14 mouse cellular contexts compared by ENCODE assay signal in genomic region chr16:74526521-74526920, GRCm38 (mm10).
DNase-seq lines count a peak whose midpoint lies in the region; ATAC-seq lines count a peak whose summit lies in the region.
"Had no signal": no experiment of that assay in that cellular context is flagged by ENCODE, and none has a peak within 500 bp of the region (broad histone marks: within the 10 kb centered on the region; RNA-seq: fewer than 3 reads in every experiment).

No protein-coding gene starts in this region.

- intact Hi-C loops in gastrocnemius, postnatal 14 days (cut with DNase I; ENCODE audit: low total_unique reads), result no loop called here

- ATAC-seq in monocyte, adult 5-6 weeks (replicated peaks; ENCODE audit: insufficient number of reproducible peaks, low FRiP score, low TSS enrichment, poor library complexity, severe bottlenecking), result no peak
- ATAC-seq: forebrain, postnatal 0 days; liver, embryonic 12.5 days had no signal

- peak; percentile 24 for DNase-seq in embryo, embryonic 11 days
- DNase-seq in embryo, embryonic 10.5 days (ENCODE audit: low spot score), result no peak
- DNase-seq in right cerebral cortex, adult 18-20 months, result peak; percentile 29
- no peak for DNase-seq in right cerebral cortex, postnatal 10 days (ENCODE audit: low spot score in 2 of 2)
- DNase-seq in forelimb bud, embryonic 11.5 days (ENCODE audit: low read depth, low spot score), result peak; percentile 69
- no peak for DNase-seq in gastrocnemius, postnatal 14 days
- DNase-seq in kidney, postnatal 14 days, result no peak
- DNase-seq: cerebellum, adult 8-10 months; forebrain, postnatal 0 days; midbrain, embryonic 14.5 days; right cerebral cortex, postnatal 14 days; thymus, postnatal 36 days had no signal

Comparison
In these comparisons a context has a peak if more than half of its experiments do, and no peak if none do; other contexts are left out.
1. DNase-seq: peak in embryo, embryonic 11 days (single experiment), right cerebral cortex, adult 18-20 months (single experiment) and forelimb bud, embryonic 11.5 days (single experiment); none in embryo, embryonic 10.5 days (single experiment), right cerebral cortex, postnatal 10 days (0 of 2), gastrocnemius, postnatal 14 days (single experiment) and kidney, postnatal 14 days (single experiment).